Mouse (Mus musculus) lung, embryonic 14.5 days (tissue): ENCODE measurements around the gene Paxx. TPM values are rescaled to one million over a fixed set of nuclear protein-coding genes. Genes with fewer than 3 reads are reported as not detected.

Experiments
- ATAC-seq: fragments of 200-750 bp; cut with Nextera tagmentation; 2 replicates; pipeline ENCODE4 v1.8.0; 2017; ENCODE audit warnings: mild to moderate bottlenecking, moderate TSS enrichment, moderate library complexity; ENCODE audit not compliant: insufficient read depth
- DNase-seq: peaks from one replicate; pipeline ENCODE4 v3.0.0-alpha.2; 2015
- H3K27ac ChIP-seq: fragments of 300-500 bp; sonication (generic); 2 replicates; pipeline ENCODE4 v1.5.1; 2014; ENCODE audit warnings: low read depth, mild to moderate bottlenecking, moderate library complexity
- H3K27me3 ChIP-seq: fragments of 300-500 bp; sonication (generic); 2 replicates; pipeline ENCODE4 v1.6.1; 2014; ENCODE audit warnings: low read length, control low read depth; ENCODE audit not compliant: insufficient read depth
- H3K36me3 ChIP-seq: fragments of 300-500 bp; sonication (generic); 2 replicates; pipeline ENCODE4 v1.6.1; 2014; ENCODE audit warnings: control low read depth; ENCODE audit not compliant: insufficient read depth
- H3K4me1 ChIP-seq: fragments of 300-500 bp; sonication (generic); 2 replicates; pipeline ENCODE4 v1.6.1; 2014; ENCODE audit warnings: antibody characterized with exemption, control low read depth; ENCODE audit not compliant: insufficient read depth
- H3K4me2 ChIP-seq: fragments of 300-500 bp; sonication (generic); 2 replicates; pipeline ENCODE4 v1.6.1; 2014; ENCODE audit warnings: mild to moderate bottlenecking
- H3K4me3 ChIP-seq: fragments of 300-500 bp; sonication (generic); 2 replicates; pipeline ENCODE4 v1.5.1; 2014; ENCODE audit warnings: low read depth, low read length
- H3K9ac ChIP-seq: fragments of 300-500 bp; sonication (generic); 2 replicates; pipeline ENCODE4 v1.6.1; 2014
- H3K9me3 ChIP-seq: fragments of 300-500 bp; sonication (generic); 2 replicates; pipeline ENCODE4 v1.6.1; 2016; ENCODE audit warnings: low read depth, low read length, control low read depth
- CTCF ChIP-seq: IDR thresholded peaks from 2 replicates; pipeline ENCODE4 v1.5.1; 2016; ENCODE audit warnings: antibody characterized with exemption, low read depth
- WGBS: fragments of 180-500 bp; shearing (Covaris S2); extraction: QIAGEN DNeasy Blood & Tissue Kit; methylation state at CpG from one replicate; pipeline ENCODE4 v1.1.7; 2014; 5-methylcytosine and 5-hydroxymethylcytosine counted together
- polyA plus RNA-seq: library from polyadenylated mRNA; unstranded; fragments of >200 nt; fragmentation: Nextera tagmentation; extraction: Ambion mirVana; gene quantifications from 2 replicates; pipeline ENCODE4 v1.2.1, GENCODE M21; 2014

The Paxx gene
- polyA plus RNA-seq, 1 experiment from 2014 or later = 15.8 TPM

- Histone ChIP-seq H3K36me3 (no peaks in the 10 kb centered on the region), H3K9me3 (no peaks in the 10 kb centered on the region), H3K9ac (no peak overlapping the region), H3K4me2 (no peak overlapping the region), H3K27me3 (peaks cover 28% of the 10 kb centered on the region), H3K27ac (no peak overlapping the region), H3K4me3 (no peak overlapping the region), H3K4me1 (no peaks in the 10 kb centered on the region)
- DNase-seq = no peak
- ATAC-seq = no peak
- 67% methylated on average over 17 of the region's 17 CpGs for WGBS
- TF ChIP-seq CTCF = no peak
Observed at GRCm38 (mm10) chr2:25430395-25431233, 30.3 kb downstream of the Paxx start.

- Histone ChIP-seq H3K4me1 (no peaks in the 10 kb centered on the region), H3K9ac (no peak overlapping the region), H3K4me2 (peak overlapping the region; percentile 97), H3K27me3 (peaks cover 38% of the 10 kb centered on the region), H3K9me3 (no peaks in the 10 kb centered on the region), H3K36me3 (no peaks in the 10 kb centered on the region), H3K27ac (no peak overlapping the region), H3K4me3 (no peak overlapping the region)
- 61% methylated on average over 5 of the region's 5 CpGs for WGBS
- ATAC-seq = no peak
- no peak for DNase-seq
- no peak for TF ChIP-seq CTCF
Observed at GRCm38 (mm10) chr2:25429435-25430180, 31.3 kb downstream of the Paxx start.

- Histone ChIP-seq H3K9ac (peak within 1 kb of the TSS; percentile 68), H3K9me3 (no peaks in the 10 kb centered on the region), H3K4me3 (peak within 1 kb of the TSS; percentile 66), H3K4me2 (peak within 1 kb of the TSS; percentile 97), H3K4me1 (no peaks in the 10 kb centered on the region), H3K27ac (no peak within 1 kb of the TSS), H3K36me3 (no peaks in the 10 kb centered on the region), H3K27me3 (peaks cover 41% of the 10 kb centered on the region)
- ATAC-seq (peak; percentile 90), DNase-seq (peak; percentile 95)
- under 1% methylated on average over 74 of the region's 89 CpGs for WGBS
- peak; percentile 75 for TF ChIP-seq CTCF
Observed at GRCm38 (mm10) chr2:25428442-25429236, 32.3 kb downstream of the Paxx start, which contains the start of gene Abca2. Gene Abca2 (plus strand): TSS chr2:25428703.

DNA sequence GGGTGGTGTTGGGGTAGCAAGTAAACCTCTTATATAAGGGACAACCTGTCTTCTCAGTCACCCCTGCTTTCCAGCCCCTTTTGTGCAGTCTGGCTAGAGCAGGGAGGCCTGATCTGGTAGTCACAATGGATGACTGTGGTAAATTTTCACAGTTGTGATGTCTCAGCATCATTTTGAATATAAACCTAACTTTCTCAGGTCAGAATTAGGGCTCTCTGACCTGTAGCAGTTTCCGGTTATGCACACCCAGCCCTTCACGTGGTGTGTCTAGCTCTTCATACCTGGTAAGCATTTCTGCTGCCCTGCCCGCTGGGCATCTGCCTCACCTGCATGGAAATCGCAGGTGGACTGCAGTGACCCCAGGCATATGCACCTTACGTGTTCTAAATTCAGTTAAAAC lies 33.6 kb downstream of the Paxx start:
- Histone ChIP-seq H3K4me3 (no peak overlapping the region), H3K9ac (no peak overlapping the region), H3K36me3 (no peaks in the 10 kb centered on the region), H3K27me3 (peaks cover 43% of the 10 kb centered on the region), H3K27ac (no peak overlapping the region), H3K4me1 (no peaks in the 10 kb centered on the region), H3K9me3 (no peaks in the 10 kb centered on the region), H3K4me2 (no peak overlapping the region)
- no peak for DNase-seq
- TF ChIP-seq CTCF = no peak
- ATAC-seq = no peak
- 84% methylated on average over 5 of the region's 5 CpGs for WGBS

GRCm38 (mm10) chr2:25426721-25427191 lies 34.1 kb downstream of the Paxx start:
- peak; percentile 87 for TF ChIP-seq CTCF
- Histone ChIP-seq H3K27ac (no peak overlapping the region), H3K4me1 (no peaks in the 10 kb centered on the region), H3K9me3 (no peaks in the 10 kb centered on the region), H3K4me2 (no peak overlapping the region), H3K36me3 (no peaks in the 10 kb centered on the region), H3K4me3 (no peak overlapping the region), H3K9ac (no peak overlapping the region), H3K27me3 (peaks cover 43% of the 10 kb centered on the region)
- ATAC-seq = no peak
- peak; percentile 85 for DNase-seq
- WGBS = 34% methylated on average over 5 of the region's 5 CpGs

DNA sequence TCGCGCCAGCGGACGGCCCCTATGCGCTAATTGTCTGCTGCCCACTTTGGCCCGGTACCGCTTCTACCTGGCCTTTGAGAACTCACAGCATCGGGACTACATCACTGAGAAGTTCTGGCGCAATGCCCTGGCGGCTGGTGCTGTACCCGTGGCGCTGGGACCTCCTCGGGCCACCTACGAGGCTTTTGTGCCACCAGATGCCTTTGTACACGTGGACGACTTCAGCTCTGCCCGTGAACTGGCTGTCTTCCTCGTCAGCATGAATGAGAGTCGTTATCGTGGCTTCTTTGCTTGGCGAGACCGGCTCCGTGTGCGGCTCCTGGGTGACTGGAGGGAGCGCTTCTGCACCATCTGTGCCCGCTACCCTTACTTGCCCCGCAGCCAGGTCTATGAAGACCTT lies 35.4 kb downstream of the Paxx start:
- ATAC-seq = no peak
- no peak for TF ChIP-seq CTCF
- Histone ChIP-seq H3K27ac (no peak overlapping the region), H3K4me1 (no peaks in the 10 kb centered on the region), H3K27me3 (peaks cover 38% of the 10 kb centered on the region), H3K9ac (no peak overlapping the region), H3K36me3 (no peaks in the 10 kb centered on the region), H3K4me2 (no peak overlapping the region), H3K9me3 (no peaks in the 10 kb centered on the region), H3K4me3 (no peak overlapping the region)
- 44% methylated on average over 27 of the region's 27 CpGs for WGBS
- DNase-seq = no peak
